Mouse (Mus musculus) midbrain, embryonic 15.5 days (tissue): Measurements from ENCODE around the gene Hhipl1. TPM values are rescaled to one million over a fixed set of nuclear protein-coding genes. Genes with fewer than 3 reads are reported as not detected.

ENCODE experiments used
- ATAC-seq: fragments of 200-750 bp; cut with Nextera tagmentation; replicated peaks from 2 replicates; pipeline ENCODE4 v1.8.0; 2017; ENCODE audit warnings: moderate TSS enrichment
- H3K27ac ChIP-seq: fragments of 300-500 bp; sonication (generic); 2 replicates; pipeline ENCODE4 v1.5.1; 2015; ENCODE audit warnings: mild to moderate bottlenecking, inconsistent platforms
- H3K27me3 ChIP-seq: fragments of 300-500 bp; sonication (generic); replicated peaks from 2 replicates; pipeline ENCODE4 v1.6.1; 2015; ENCODE audit warnings: inconsistent platforms
- H3K36me3 ChIP-seq: fragments of 300-500 bp; sonication (generic); replicated peaks from 2 replicates; pipeline ENCODE4 v1.6.1; 2015; ENCODE audit warnings: inconsistent platforms
- H3K4me1 ChIP-seq: fragments of 300-500 bp; sonication (generic); 2 replicates; pipeline ENCODE4 v1.6.1; 2015; ENCODE audit warnings: inconsistent platforms
- H3K4me2 ChIP-seq: fragments of 300-500 bp; sonication (generic); 2 replicates; pipeline ENCODE4 v1.6.1; 2015; ENCODE audit warnings: inconsistent platforms, mild to moderate bottlenecking, moderate library complexity
- H3K4me3 ChIP-seq: fragments of 300-500 bp; sonication (generic); 2 replicates; pipeline ENCODE4 v1.5.1; 2015; ENCODE audit warnings: mild to moderate bottlenecking, inconsistent platforms
- H3K9ac ChIP-seq: fragments of 300-500 bp; sonication (generic); 2 replicates; pipeline ENCODE4 v1.6.1; 2015; ENCODE audit warnings: mild to moderate bottlenecking, inconsistent platforms
- H3K9me3 ChIP-seq: fragments of 300-500 bp; sonication (generic); 2 replicates; pipeline ENCODE4 v1.6.1; 2016; ENCODE audit warnings: inconsistent platforms
- WGBS: fragments of 180-500 bp; shearing (Covaris S2); methylation state at CpG from one replicate; pipeline ENCODE4 v1.1.7; 2015; ENCODE audit warnings: mixed read lengths; 5-methylcytosine and 5-hydroxymethylcytosine counted together
- polyA plus RNA-seq: library from polyadenylated mRNA; unstranded; fragments of >200 nt; fragmentation: Nextera tagmentation; extraction: Ambion mirVana; gene quantifications from 2 replicates; pipeline ENCODE4 v1.2.1, GENCODE M21; 2015

Gene Hhipl1
- polyA plus RNA-seq, 1 experiment from 2014 or later: 2.8 TPM

DNA sequence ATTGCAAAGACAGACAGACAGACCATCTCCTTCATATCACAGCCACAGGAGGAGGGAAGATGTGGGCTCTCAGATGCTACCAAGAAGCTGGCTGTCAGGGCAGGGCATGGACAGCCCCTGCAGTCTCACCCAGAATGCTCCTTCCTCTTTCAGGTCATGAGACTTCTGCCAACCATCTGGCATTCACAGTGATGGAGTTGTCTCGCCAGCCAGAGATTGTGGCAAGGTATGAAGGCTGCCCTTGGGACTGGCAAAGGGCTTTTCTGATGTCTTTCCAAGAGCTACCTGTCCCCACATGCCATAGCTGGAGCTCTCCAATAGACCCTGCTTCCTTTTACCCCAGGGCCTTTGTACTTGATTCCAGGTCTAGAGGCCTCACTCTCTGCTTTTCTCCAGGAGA is 49.2 kb downstream of the Hhipl1 start:
- Histone ChIP-seq H3K9ac (no peak overlapping the region), H3K4me1 (peaks cover 8% of the 10 kb centered on the region), H3K4me2 (no peak overlapping the region), H3K27ac (no peak overlapping the region), H3K9me3 (no peaks in the 10 kb centered on the region), H3K27me3 (peaks cover 18% of the 10 kb centered on the region), H3K36me3 (no peaks in the 10 kb centered on the region), H3K4me3 (no peak overlapping the region)
- ATAC-seq: no peak
- WGBS: 81% methylated on average over 1 of the region's 1 CpGs

GRCm38 (mm10) chr12:108355986-108356385 is 49.9 kb downstream of the Hhipl1 start:
- Histone ChIP-seq H3K27me3 (peaks cover 18% of the 10 kb centered on the region), H3K36me3 (no peaks in the 10 kb centered on the region), H3K4me3 (no peak overlapping the region), H3K9ac (no peak overlapping the region), H3K27ac (no peak overlapping the region), H3K4me2 (no peak overlapping the region), H3K9me3 (no peaks in the 10 kb centered on the region), H3K4me1 (peaks cover 8% of the 10 kb centered on the region)
- no peak for ATAC-seq

- Histone ChIP-seq H3K4me1 (peaks cover 7% of the 10 kb centered on the region), H3K27ac (no peak overlapping the region), H3K9ac (no peak overlapping the region), H3K27me3 (0 out of 2 replicates have a peak, but pooled peaks cover 3% of the 10 kb centered on the region), H3K9me3 (no peaks in the 10 kb centered on the region), H3K4me3 (no peak overlapping the region), H3K36me3 (no peaks in the 10 kb centered on the region), H3K4me2 (no peak overlapping the region)
- 4% methylated on average over 5 of the region's 5 CpGs for WGBS
- ATAC-seq: peak; percentile 85
These were observed 57.7 kb downstream of the Hhipl1 start for GRCm38 (mm10) chr12:108363796-108364195.

DNA sequence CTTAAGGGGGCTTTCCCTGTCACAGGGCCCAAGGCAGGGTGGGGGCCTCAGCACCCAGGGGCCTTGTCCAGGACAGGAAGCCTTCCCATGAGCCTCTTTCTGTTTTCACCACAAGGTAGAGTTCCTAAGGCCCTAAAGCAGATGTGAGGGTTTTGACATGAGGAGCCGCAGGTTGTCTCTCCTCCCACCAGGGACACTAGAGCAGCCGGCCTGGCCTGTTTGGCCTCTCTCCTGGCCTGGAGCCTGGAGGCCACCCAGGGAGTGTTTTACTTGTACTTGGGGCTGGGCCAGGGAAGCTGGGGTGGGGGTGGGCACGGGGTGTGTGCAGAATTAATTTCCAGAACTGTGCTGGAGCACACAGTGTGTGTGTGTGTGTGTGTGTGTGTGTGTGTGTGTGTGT is 59.3 kb downstream of the Hhipl1 start:
- 24% methylated on average over 3 of the region's 3 CpGs for WGBS
- 0 out of 2 replicates have a peak, but pooled peaks cover 3% of the 10 kb centered on the region for H3K27me3 ChIP-seq
- H3K4me1 ChIP-seq: peaks cover 7% of the 10 kb centered on the region
- no peaks in the 10 kb centered on the region for H3K36me3 ChIP-seq
- ATAC-seq: no peak
- H3K9me3 ChIP-seq: no peaks in the 10 kb centered on the region
- H3K9ac ChIP-seq: no peak overlapping the region
- H3K27ac ChIP-seq: no peak overlapping the region
- H3K4me2 ChIP-seq: no peak overlapping the region
- H3K4me3 ChIP-seq: no peak overlapping the region

DNA sequence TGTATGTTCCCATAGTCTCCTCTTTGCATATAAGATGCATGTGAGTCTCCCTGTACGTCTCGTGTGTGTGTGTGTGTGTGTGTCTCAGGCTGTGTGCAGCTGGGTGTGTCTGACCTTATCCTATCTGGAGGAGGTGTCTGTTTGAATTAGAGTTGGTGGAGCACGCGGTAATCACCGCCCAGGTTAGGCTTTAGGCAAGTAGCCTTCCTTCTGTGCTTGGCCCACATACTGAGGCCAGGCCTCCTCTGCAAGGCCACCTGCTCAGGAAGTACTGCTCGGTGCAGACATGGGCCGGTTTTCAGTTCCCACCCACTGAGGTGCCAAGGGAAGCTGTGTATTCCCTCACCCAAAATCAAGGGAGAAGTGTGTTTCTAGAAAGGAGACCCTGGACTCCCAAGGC is 59.8 kb downstream of the Hhipl1 start:
- no peak overlapping the region for H3K4me3 ChIP-seq
- 0 out of 2 replicates have a peak, but pooled peaks cover 3% of the 10 kb centered on the region for H3K27me3 ChIP-seq
- H3K27ac ChIP-seq: no peak overlapping the region
- WGBS: 80% methylated on average over 7 of the region's 7 CpGs
- no peaks in the 10 kb centered on the region for H3K36me3 ChIP-seq
- no peak for ATAC-seq
- no peak overlapping the region for H3K4me2 ChIP-seq
- H3K9ac ChIP-seq: no peak overlapping the region
- peaks cover 7% of the 10 kb centered on the region for H3K4me1 ChIP-seq
- no peaks in the 10 kb centered on the region for H3K9me3 ChIP-seq

GRCm38 (mm10) chr12:108367909-108368308 is 61.8 kb downstream of the Hhipl1 start:
- Histone ChIP-seq H3K27me3 (0 out of 2 replicates have a peak, but pooled peaks cover 3% of the 10 kb centered on the region), H3K4me3 (no peak overlapping the region), H3K4me2 (no peak overlapping the region), H3K9ac (no peak overlapping the region), H3K9me3 (no peaks in the 10 kb centered on the region), H3K4me1 (peaks cover 7% of the 10 kb centered on the region), H3K27ac (no peak overlapping the region), H3K36me3 (no peaks in the 10 kb centered on the region)
- ATAC-seq: no peak
- 78% methylated on average over 2 of the region's 2 CpGs for WGBS

DNA sequence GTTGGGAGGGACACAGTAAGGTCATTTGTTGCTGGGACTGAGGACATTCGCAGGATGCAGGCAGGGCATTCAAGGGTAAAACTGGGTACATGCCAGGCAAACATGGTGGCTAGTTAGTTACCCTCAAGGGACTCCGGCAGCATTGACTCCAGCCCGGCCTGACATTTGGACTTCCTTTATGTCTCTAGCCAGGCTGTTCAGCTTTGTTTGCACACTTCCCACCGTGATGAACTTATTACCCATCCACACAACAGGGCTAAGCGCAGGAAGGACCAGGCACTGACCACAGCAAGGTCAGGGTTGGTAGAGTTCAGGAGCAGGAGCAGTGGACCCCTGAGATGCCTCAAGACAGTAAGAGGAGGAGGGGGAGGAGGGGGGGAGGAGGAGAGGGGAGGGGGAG is 62.9 kb downstream of the Hhipl1 start:
- Histone ChIP-seq H3K9ac (no peak overlapping the region), H3K36me3 (no peaks in the 10 kb centered on the region), H3K4me2 (no peak overlapping the region), H3K4me1 (peaks cover 2% of the 10 kb centered on the region; the same call in 1 of the 2 replicates), H3K27me3 (0 out of 2 replicates have a peak, but pooled peaks cover 3% of the 10 kb centered on the region), H3K9me3 (no peaks in the 10 kb centered on the region), H3K4me3 (no peak overlapping the region), H3K27ac (no peak overlapping the region)
- no peak for ATAC-seq
- WGBS: 57% methylated on average over 5 of the region's 5 CpGs

DNA sequence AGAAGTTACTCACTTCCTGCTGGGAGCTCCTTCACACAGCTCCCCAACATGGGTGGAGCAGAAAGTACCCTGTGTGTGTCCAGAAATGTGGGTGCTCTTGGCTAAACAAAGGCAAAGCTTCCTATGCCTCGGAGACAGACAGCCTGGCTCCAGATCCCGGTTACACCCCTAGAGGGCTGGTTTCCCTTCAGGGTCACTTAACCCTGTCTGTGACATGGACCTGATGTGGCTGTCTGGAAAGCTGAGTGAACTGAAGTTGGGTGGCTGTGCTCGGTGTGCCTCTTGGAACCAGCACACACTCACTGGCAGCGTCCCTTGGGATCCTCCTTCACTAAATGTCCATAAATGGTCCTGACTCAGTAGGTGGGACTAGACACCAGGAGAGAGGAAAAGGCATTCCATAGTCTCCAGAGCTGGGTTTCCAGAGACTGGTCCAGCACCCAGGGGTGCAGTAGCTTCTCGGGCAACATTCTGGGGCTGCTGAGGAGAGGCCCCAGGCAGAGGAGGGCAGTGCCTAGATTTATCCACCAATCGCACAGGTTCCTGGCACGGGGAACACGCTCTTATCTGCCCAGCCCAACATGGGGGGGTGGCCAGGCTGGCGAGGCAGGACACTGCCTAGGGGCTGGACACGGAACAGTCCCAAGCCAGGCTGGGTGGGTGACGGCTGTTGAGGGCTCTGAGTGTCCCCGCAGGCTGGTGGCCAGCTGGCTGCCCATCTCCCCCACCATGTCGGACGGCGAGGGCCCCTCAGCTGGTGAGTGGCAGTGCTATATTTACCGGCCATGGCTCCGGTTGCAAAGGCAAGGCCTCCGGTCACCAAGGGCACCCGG is 64.7 kb downstream of the Hhipl1 start, which contains the start of gene Eml1:
Gene Eml1 (plus strand): TSS at position 362 of the 833 bp plus-strand sequence.
- H3K4me2 ChIP-seq: no peak within 1 kb of the TSS
- H3K9me3 ChIP-seq: no peaks in the 10 kb centered on the region
- H3K4me1 ChIP-seq: no peaks in the 10 kb centered on the region
- no peaks in the 10 kb centered on the region for H3K36me3 ChIP-seq
- 78% methylated on average over 19 of the region's 19 CpGs for WGBS
- H3K4me3 ChIP-seq: no peak within 1 kb of the TSS
- ATAC-seq: no peak
- H3K27me3 ChIP-seq: no peaks in the 10 kb centered on the region
- no peak within 1 kb of the TSS for H3K9ac ChIP-seq
- H3K27ac ChIP-seq: no peak within 1 kb of the TSS

DNA sequence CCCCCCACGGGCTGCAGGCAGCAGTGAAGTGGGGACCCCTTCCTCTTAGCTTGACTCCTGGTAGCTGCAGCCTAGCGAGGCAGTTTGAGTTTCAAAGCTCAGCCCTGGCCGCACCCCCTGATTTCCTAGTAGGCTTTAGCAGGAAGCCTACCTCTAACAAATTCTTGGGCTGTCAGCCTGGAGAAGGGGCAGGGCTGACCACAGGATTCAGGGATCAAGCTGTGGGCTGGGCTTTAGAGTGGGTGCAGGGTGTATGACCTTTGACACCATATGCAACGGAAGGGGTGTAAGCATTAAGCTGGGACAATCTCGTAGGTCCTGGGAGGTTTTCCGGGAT is 65.3 kb downstream of the Hhipl1 start:
- no peaks in the 10 kb centered on the region for H3K27me3 ChIP-seq
- H3K4me3 ChIP-seq: no peak overlapping the region
- H3K4me2 ChIP-seq: no peak overlapping the region
- no peaks in the 10 kb centered on the region for H3K36me3 ChIP-seq
- H3K9me3 ChIP-seq: no peaks in the 10 kb centered on the region
- H3K27ac ChIP-seq: no peak overlapping the region
- no peaks in the 10 kb centered on the region for H3K4me1 ChIP-seq
- ATAC-seq: no peak
- WGBS: 64% methylated on average over 6 of the region's 6 CpGs
- H3K9ac ChIP-seq: no peak overlapping the region

DNA sequence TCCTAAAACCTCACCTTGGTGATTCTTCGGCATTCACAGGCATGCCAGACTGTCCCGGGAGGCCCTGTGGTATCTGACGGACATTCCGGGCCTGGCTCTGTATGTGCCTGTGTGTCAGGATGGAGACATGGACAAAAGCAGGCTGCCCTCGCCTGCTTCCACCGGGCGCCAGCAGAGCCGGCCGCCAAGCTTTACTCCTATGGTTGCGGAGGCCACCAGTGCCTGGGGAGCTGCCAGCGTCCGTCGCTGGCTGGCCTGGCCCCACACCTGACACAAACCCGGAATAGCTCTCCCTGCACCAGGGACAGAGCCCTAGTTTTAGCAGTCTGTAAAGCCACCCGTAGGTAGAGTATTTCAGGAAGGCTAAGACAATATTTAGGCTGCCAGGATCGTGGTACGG is 66.2 kb downstream of the Hhipl1 start:
- Histone ChIP-seq H3K27ac (no peak overlapping the region), H3K4me2 (no peak overlapping the region), H3K4me3 (no peak overlapping the region), H3K9ac (no peak overlapping the region), H3K27me3 (no peaks in the 10 kb centered on the region), H3K4me1 (no peaks in the 10 kb centered on the region), H3K36me3 (no peaks in the 10 kb centered on the region), H3K9me3 (no peaks in the 10 kb centered on the region)
- 71% methylated on average over 17 of the region's 17 CpGs for WGBS
- no peak for ATAC-seq

DNA sequence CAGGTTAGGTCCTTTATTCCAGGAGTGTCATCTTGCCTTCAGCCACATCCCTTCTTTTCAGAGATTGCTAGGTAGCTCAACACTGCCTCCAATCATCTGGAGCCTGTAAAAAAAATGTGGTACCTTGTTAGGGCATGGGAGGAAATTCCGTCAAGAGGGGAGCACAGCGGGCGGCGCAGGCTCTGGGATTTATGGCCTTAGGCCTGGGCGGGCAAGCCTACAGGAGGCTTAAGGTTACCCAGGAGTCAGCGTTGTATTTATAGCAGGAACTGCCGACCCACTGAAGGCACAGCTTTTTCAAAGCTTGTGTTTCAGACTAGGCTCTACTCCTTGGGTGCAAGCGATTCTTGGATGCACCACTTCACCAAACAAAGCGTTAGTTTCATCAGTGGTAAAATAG is 67.5 kb downstream of the Hhipl1 start:
- no peaks in the 10 kb centered on the region for H3K9me3 ChIP-seq
- H3K27me3 ChIP-seq: no peaks in the 10 kb centered on the region
- H3K4me3 ChIP-seq: no peak overlapping the region
- no peak overlapping the region for H3K9ac ChIP-seq
- no peak overlapping the region for H3K27ac ChIP-seq
- no peak for ATAC-seq
- WGBS: 78% methylated on average over 9 of the region's 9 CpGs
- H3K4me1 ChIP-seq: no peaks in the 10 kb centered on the region
- no peak overlapping the region for H3K4me2 ChIP-seq
- no peaks in the 10 kb centered on the region for H3K36me3 ChIP-seq

GRCm38 (mm10) chr12:108374689-108375088 is 68.6 kb downstream of the Hhipl1 start:
- Histone ChIP-seq H3K27ac (no peak overlapping the region), H3K36me3 (no peaks in the 10 kb centered on the region), H3K4me3 (no peak overlapping the region), H3K9ac (no peak overlapping the region), H3K4me2 (no peak overlapping the region), H3K27me3 (no peaks in the 10 kb centered on the region), H3K9me3 (no peaks in the 10 kb centered on the region), H3K4me1 (no peaks in the 10 kb centered on the region)
- ATAC-seq: no peak
- WGBS: 80% methylated on average over 8 of the region's 8 CpGs
